Mouse (Mus musculus) neural tube, embryonic 15.5 days (tissue): ENCODE results near the gene Dtx3. TPM values are rescaled to one million over a fixed set of nuclear protein-coding genes. Genes with fewer than 3 reads are reported as not detected.

ENCODE experiments used
- ATAC-seq: fragments of 200-750 bp; cut with Nextera tagmentation; 2 replicates; pipeline ENCODE4 v1.8.0; 2017; ENCODE audit warnings: mild to moderate bottlenecking, moderate TSS enrichment, moderate library complexity; ENCODE audit not compliant: low FRiP score
- H3K27ac ChIP-seq: fragments of 300-500 bp; sonication (generic); replicated peaks from 2 replicates; pipeline ENCODE4 v1.5.1; 2015; ENCODE audit warnings: mild to moderate bottlenecking, inconsistent platforms
- H3K27me3 ChIP-seq: fragments of 300-500 bp; sonication (generic); replicated peaks from 2 replicates; pipeline ENCODE4 v1.6.1; 2015; ENCODE audit warnings: inconsistent platforms
- H3K36me3 ChIP-seq: fragments of 300-500 bp; sonication (generic); 2 replicates; pipeline ENCODE4 v1.6.1; 2015; ENCODE audit warnings: inconsistent platforms
- H3K4me1 ChIP-seq: fragments of 300-500 bp; sonication (generic); 2 replicates; pipeline ENCODE4 v1.6.1; 2015; ENCODE audit warnings: inconsistent platforms
- H3K4me2 ChIP-seq: fragments of 300-500 bp; sonication (generic); 2 replicates; pipeline ENCODE4 v1.6.1; 2015; ENCODE audit warnings: inconsistent platforms, mild to moderate bottlenecking, moderate library complexity
- H3K4me3 ChIP-seq: fragments of 300-500 bp; sonication (generic); replicated peaks from 2 replicates; pipeline ENCODE4 v1.5.1; 2015; ENCODE audit warnings: mild to moderate bottlenecking, inconsistent platforms
- H3K9ac ChIP-seq: fragments of 300-500 bp; sonication (generic); replicated peaks from 2 replicates; pipeline ENCODE4 v1.6.1; 2015; ENCODE audit warnings: mild to moderate bottlenecking, inconsistent platforms
- H3K9me3 ChIP-seq: fragments of 300-500 bp; sonication (generic); replicated peaks from 2 replicates; pipeline ENCODE4 v1.6.1; 2016; ENCODE audit warnings: inconsistent platforms
- WGBS: fragments of 180-500 bp; shearing (Covaris S2); methylation state at CpG from one replicate; pipeline ENCODE4 v1.1.7; 2015; ENCODE audit warnings: mixed read lengths; 5-methylcytosine and 5-hydroxymethylcytosine counted together
- polyA plus RNA-seq: library from polyadenylated mRNA; unstranded; fragments of >200 nt; fragmentation: Nextera tagmentation; extraction: Ambion mirVana; gene quantifications from 2 replicates; pipeline ENCODE4 v1.2.1, GENCODE M21; 2015

Gene Dtx3
- polyA plus RNA-seq, 1 experiment from 2014 or later, result 245 TPM

- no peak overlapping the region for H3K27ac ChIP-seq
- H3K9ac ChIP-seq, result no peak overlapping the region
- no peaks in the 10 kb centered on the region for H3K4me1 ChIP-seq
- no peaks in the 10 kb centered on the region for H3K9me3 ChIP-seq
- H3K4me2 ChIP-seq, result no peak overlapping the region
- no peaks in the 10 kb centered on the region for H3K36me3 ChIP-seq
- no peak for ATAC-seq
- H3K27me3 ChIP-seq, result no peaks in the 10 kb centered on the region
- H3K4me3 ChIP-seq, result no peak overlapping the region
Observed at GRCm38 (mm10) chr10:127217177-127217576, 21.6 kb upstream of the Dtx3 start.

GRCm38 (mm10) chr10:127216456-127216855 is 20.9 kb upstream of the Dtx3 start:
- no peak for ATAC-seq
- Histone ChIP-seq H3K4me3 (no peak overlapping the region), H3K27ac (no peak overlapping the region), H3K4me2 (no peak overlapping the region), H3K4me1 (peaks cover 4% of the 10 kb centered on the region; the same call in 1 of the 2 replicates), H3K27me3 (no peaks in the 10 kb centered on the region), H3K36me3 (no peaks in the 10 kb centered on the region), H3K9ac (no peak overlapping the region), H3K9me3 (no peaks in the 10 kb centered on the region)
- WGBS, result 96% methylated on average over 11 of the region's 11 CpGs

- 64% methylated on average over 1 of the region's 1 CpGs for WGBS
- no peaks in the 10 kb centered on the region for H3K36me3 ChIP-seq
- no peaks in the 10 kb centered on the region for H3K9me3 ChIP-seq
- no peak for ATAC-seq
- no peaks in the 10 kb centered on the region for H3K27me3 ChIP-seq
- H3K4me3 ChIP-seq, result no peak overlapping the region
- H3K4me2 ChIP-seq, result no peak overlapping the region
- peaks cover 20% of the 10 kb centered on the region for H3K4me1 ChIP-seq
- H3K27ac ChIP-seq, result no peak overlapping the region
- no peak overlapping the region for H3K9ac ChIP-seq
Observed at GRCm38 (mm10) chr10:127214422-127214803, 18.9 kb upstream of the Dtx3 start.

- no peak overlapping the region for H3K9ac ChIP-seq
- no peaks in the 10 kb centered on the region for H3K9me3 ChIP-seq
- no peak overlapping the region for H3K27ac ChIP-seq
- H3K27me3 ChIP-seq, result no peaks in the 10 kb centered on the region
- no peak for ATAC-seq
- 91% methylated on average over 13 of the region's 13 CpGs for WGBS
- peaks cover 22% of the 10 kb centered on the region for H3K4me1 ChIP-seq
- H3K4me3 ChIP-seq, result no peak overlapping the region
- H3K4me2 ChIP-seq, result no peak overlapping the region
- 0 out of 2 replicates have a peak, but pooled peaks cover under 1% of the 10 kb centered on the region for H3K36me3 ChIP-seq
Observed at GRCm38 (mm10) chr10:127213704-127214421, 18.3 kb upstream of the Dtx3 start.

- Histone ChIP-seq H3K4me1 (peaks cover 22% of the 10 kb centered on the region), H3K4me2 (no peak overlapping the region), H3K4me3 (no peak overlapping the region), H3K9me3 (no peaks in the 10 kb centered on the region), H3K27ac (no peak overlapping the region), H3K36me3 (0 out of 2 replicates have a peak, but pooled peaks cover 3% of the 10 kb centered on the region), H3K9ac (no peak overlapping the region), H3K27me3 (no peaks in the 10 kb centered on the region)
- 91% methylated on average over 8 of the region's 8 CpGs for WGBS
- no peak for ATAC-seq
Observed at GRCm38 (mm10) chr10:127213272-127213671, 17.7 kb upstream of the Dtx3 start.

GRCm38 (mm10) chr10:127211414-127211854 is 15.9 kb upstream of the Dtx3 start, which contains the start of gene Pip4k2c:
Gene Pip4k2c, minus strand, starts transcription at chr10:127211585.
- H3K27ac ChIP-seq, result peak within 1 kb of the TSS; percentile 61
- WGBS, result under 1% methylated on average over 44 of the region's 47 CpGs

GRCm38 (mm10) chr10:127210961-127211405 is 15.5 kb upstream of the Dtx3 start:
- Histone ChIP-seq H3K4me3 (peak overlapping the region; percentile 90), H3K9ac (peak overlapping the region; percentile 72), H3K36me3 (peaks cover 17% of the 10 kb centered on the region), H3K27me3 (no peaks in the 10 kb centered on the region), H3K4me2 (peak overlapping the region; percentile 95), H3K27ac (peak overlapping the region; percentile 61), H3K4me1 (peaks cover 22% of the 10 kb centered on the region), H3K9me3 (no peaks in the 10 kb centered on the region)
- WGBS, result under 1% methylated on average over 23 of the region's 25 CpGs
- peak; percentile 60 for ATAC-seq

More at GRCm38 (mm10) chr10:127211414-127211854, 15.9 kb upstream of the Dtx3 start, which contains the start of gene Pip4k2c:
- Histone ChIP-seq H3K4me3 (peak within 1 kb of the TSS; percentile 90), H3K4me1 (peaks cover 22% of the 10 kb centered on the region), H3K36me3 (peaks cover 14% of the 10 kb centered on the region), H3K4me2 (peak within 1 kb of the TSS; percentile 95), H3K9me3 (no peaks in the 10 kb centered on the region), H3K9ac (peak within 1 kb of the TSS; percentile 72), H3K27me3 (no peaks in the 10 kb centered on the region)
- ATAC-seq, result peak; percentile 96

- no peaks in the 10 kb centered on the region for H3K27me3 ChIP-seq
- 89% methylated on average over 13 of the region's 13 CpGs for WGBS
- H3K36me3 ChIP-seq, result peaks cover 26% of the 10 kb centered on the region
- peak overlapping the region; percentile 95 for H3K4me2 ChIP-seq
- no peak for ATAC-seq
- no peak overlapping the region for H3K27ac ChIP-seq
- H3K9ac ChIP-seq, result 0 out of 2 replicates have a peak overlapping the region, but pooled peaks have one; percentile 72
- peak overlapping the region; percentile 90 for H3K4me3 ChIP-seq
- no peaks in the 10 kb centered on the region for H3K9me3 ChIP-seq
- peaks cover 22% of the 10 kb centered on the region for H3K4me1 ChIP-seq
Observed at GRCm38 (mm10) chr10:127209928-127210570, 14.5 kb upstream of the Dtx3 start.

- H3K9ac ChIP-seq, result no peak overlapping the region
- H3K4me1 ChIP-seq, result peaks cover 22% of the 10 kb centered on the region
- no peaks in the 10 kb centered on the region for H3K9me3 ChIP-seq
- no peaks in the 10 kb centered on the region for H3K27me3 ChIP-seq
- H3K36me3 ChIP-seq, result peaks cover 31% of the 10 kb centered on the region
- H3K4me2 ChIP-seq, result no peak overlapping the region
- no peak overlapping the region for H3K4me3 ChIP-seq
- no peak overlapping the region for H3K27ac ChIP-seq
- WGBS, result 93% methylated on average over 4 of the region's 4 CpGs
- no peak for ATAC-seq
Observed at GRCm38 (mm10) chr10:127208921-127209320, 13.4 kb upstream of the Dtx3 start.

- Histone ChIP-seq H3K9me3 (no peaks in the 10 kb centered on the region), H3K27me3 (no peaks in the 10 kb centered on the region), H3K27ac (no peak overlapping the region), H3K4me3 (no peak overlapping the region), H3K36me3 (peaks cover 62% of the 10 kb centered on the region), H3K4me2 (no peak overlapping the region), H3K9ac (no peak overlapping the region), H3K4me1 (peaks cover 12% of the 10 kb centered on the region)
- 92% methylated on average over 10 of the region's 10 CpGs for WGBS
- no peak for ATAC-seq
Observed at GRCm38 (mm10) chr10:127205373-127205772, 9.8 kb upstream of the Dtx3 start.

GRCm38 (mm10) chr10:127204589-127204988 is 9.1 kb upstream of the Dtx3 start:
- ATAC-seq, result no peak
- no peak overlapping the region for H3K27ac ChIP-seq
- H3K9ac ChIP-seq, result no peak overlapping the region
- peaks cover 70% of the 10 kb centered on the region for H3K36me3 ChIP-seq
- H3K4me2 ChIP-seq, result no peak overlapping the region
- 88% methylated on average over 5 of the region's 5 CpGs for WGBS
- peaks cover 4% of the 10 kb centered on the region for H3K4me1 ChIP-seq
- H3K27me3 ChIP-seq, result no peaks in the 10 kb centered on the region
- no peaks in the 10 kb centered on the region for H3K9me3 ChIP-seq
- no peak overlapping the region for H3K4me3 ChIP-seq

- no peak overlapping the region for H3K4me3 ChIP-seq
- no peak overlapping the region for H3K4me2 ChIP-seq
- H3K4me1 ChIP-seq, result no peaks in the 10 kb centered on the region
- no peak for ATAC-seq
- no peak overlapping the region for H3K27ac ChIP-seq
- no peaks in the 10 kb centered on the region for H3K9me3 ChIP-seq
- WGBS, result 98% methylated on average over 3 of the region's 3 CpGs
- H3K27me3 ChIP-seq, result no peaks in the 10 kb centered on the region
- H3K36me3 ChIP-seq, result peaks cover 82% of the 10 kb centered on the region
- no peak overlapping the region for H3K9ac ChIP-seq
Observed at GRCm38 (mm10) chr10:127203106-127203505, 7.6 kb upstream of the Dtx3 start.
